Mouse (Mus musculus): ENCODE results near the gene Tmcc1. TPM values are rescaled to one million over a fixed set of nuclear protein-coding genes. Genes with fewer than 3 reads are reported as not detected.

Gene Tmcc1
- polyA plus RNA-seq, 1 experiment from 2014 or later = 12.3 TPM

DNA sequence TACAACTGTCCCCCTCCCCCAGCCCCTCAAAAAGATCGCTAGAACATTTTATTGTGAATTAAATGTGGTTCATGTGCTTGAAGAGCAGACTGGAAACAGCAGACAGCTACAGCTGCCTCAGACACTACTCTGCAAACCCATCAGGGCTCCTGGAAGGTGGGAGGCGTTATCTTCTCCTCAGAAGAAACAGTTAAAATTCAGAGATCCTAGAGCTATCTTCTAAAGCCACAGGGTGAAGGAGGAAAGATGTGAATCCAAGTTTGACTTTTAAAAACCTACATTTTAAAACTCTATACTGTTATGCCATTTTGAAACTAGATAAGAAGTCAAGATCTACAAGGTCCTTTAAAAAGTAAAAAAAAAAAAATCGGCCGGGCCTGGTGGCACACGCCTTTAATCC lies 162.2 kb downstream of the Tmcc1 start:
- no peak for ATAC-seq (ENCODE audit: insufficient read depth, low FRiP score)
- no peak overlapping the region for H3K9ac ChIP-seq (ENCODE audit: low read length)
- H3K4me2 ChIP-seq (ENCODE audit: low read depth, low read length) = no peak overlapping the region
- no peak overlapping the region for H3K27ac ChIP-seq (ENCODE audit: low read length)
- no peak overlapping the region for H3K4me3 ChIP-seq (replicated peaks; ENCODE audit: low read length)
- 94% methylated on average over 5 of the region's 5 CpGs for WGBS
- H3K4me1 ChIP-seq (ENCODE audit: control insufficient read depth, insufficient read depth, low read length) = peaks cover 4% of the 10 kb centered on the region; the same call in 1 of the 2 replicates
- no peaks in the 10 kb centered on the region for H3K27me3 ChIP-seq (ENCODE audit: control insufficient read depth, insufficient read depth, low read length)
- H3K36me3 ChIP-seq (ENCODE audit: control insufficient read depth, insufficient read depth, low read length) = no peaks in the 10 kb centered on the region
- H3K9me3 ChIP-seq (replicated peaks; ENCODE audit: control insufficient read depth, low read length) = no peaks in the 10 kb centered on the region

GRCm38 (mm10) chr6:116024666-116025065 lies 168.6 kb downstream of the Tmcc1 start:
- H3K4me3 ChIP-seq (replicated peaks; ENCODE audit: low read length) = no peak overlapping the region
- H3K27me3 ChIP-seq (ENCODE audit: control insufficient read depth, insufficient read depth, low read length) = no peaks in the 10 kb centered on the region
- no peak overlapping the region for H3K9ac ChIP-seq (ENCODE audit: low read length)
- H3K27ac ChIP-seq (ENCODE audit: low read length) = no peak overlapping the region
- no peaks in the 10 kb centered on the region for H3K4me1 ChIP-seq (ENCODE audit: control insufficient read depth, insufficient read depth, low read length)
- 0 out of 2 replicates have a peak, but pooled peaks cover 8% of the 10 kb centered on the region for H3K36me3 ChIP-seq (ENCODE audit: control insufficient read depth, insufficient read depth, low read length)
- 91% methylated on average over 4 of the region's 4 CpGs for WGBS
- ATAC-seq (ENCODE audit: insufficient read depth, low FRiP score) = no peak
- H3K4me2 ChIP-seq (ENCODE audit: low read depth, low read length) = no peak overlapping the region
- peaks cover 5% of the 10 kb centered on the region for H3K9me3 ChIP-seq (replicated peaks; ENCODE audit: control insufficient read depth, low read length)

- Histone ChIP-seq H3K4me1 (ENCODE audit: control insufficient read depth, insufficient read depth, low read length) (no peaks in the 10 kb centered on the region), H3K27ac (ENCODE audit: low read length) (no peak overlapping the region), H3K36me3 (ENCODE audit: control insufficient read depth, insufficient read depth, low read length) (0 out of 2 replicates have a peak, but pooled peaks cover 8% of the 10 kb centered on the region), H3K27me3 (ENCODE audit: control insufficient read depth, insufficient read depth, low read length) (no peaks in the 10 kb centered on the region), H3K9ac (ENCODE audit: low read length) (no peak overlapping the region), H3K4me2 (ENCODE audit: low read depth, low read length) (no peak overlapping the region), H3K9me3 (replicated peaks; ENCODE audit: control insufficient read depth, low read length) (peaks cover 5% of the 10 kb centered on the region), H3K4me3 (replicated peaks; ENCODE audit: low read length) (no peak overlapping the region)
- ATAC-seq (ENCODE audit: insufficient read depth, low FRiP score) = peak; percentile 64
- 88% methylated on average over 9 of the region's 9 CpGs for WGBS
These were observed 171.3 kb downstream of the Tmcc1 start for GRCm38 (mm10) chr6:116021961-116022485.

DNA sequence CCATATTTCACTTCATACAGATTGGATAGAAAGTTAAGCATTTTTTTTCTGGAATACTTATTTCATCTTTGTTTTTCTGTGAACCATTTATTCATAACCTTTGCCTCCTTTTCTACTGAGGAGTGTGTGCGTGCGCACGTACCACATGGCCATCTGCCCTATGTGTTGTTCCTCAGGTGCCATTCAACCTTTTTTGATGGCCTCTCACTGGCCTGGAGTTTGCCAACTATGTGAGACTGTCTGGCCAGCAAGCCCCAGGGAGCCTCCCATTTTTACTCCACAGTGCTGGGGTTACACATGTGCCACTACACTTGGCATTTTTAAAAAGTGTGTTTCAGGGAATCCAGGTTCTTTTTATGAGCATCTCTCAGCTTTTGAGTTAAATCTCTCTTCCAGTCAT lies 177.4 kb downstream of the Tmcc1 start:
- 90% methylated on average over 3 of the region's 3 CpGs for WGBS
- H3K27ac ChIP-seq (ENCODE audit: low read length) = no peak overlapping the region
- ATAC-seq (ENCODE audit: insufficient read depth, low FRiP score) = no peak
- no peak overlapping the region for H3K4me3 ChIP-seq (replicated peaks; ENCODE audit: low read length)
- no peak overlapping the region for H3K9ac ChIP-seq (ENCODE audit: low read length)
- H3K9me3 ChIP-seq (replicated peaks; ENCODE audit: control insufficient read depth, low read length) = no peaks in the 10 kb centered on the region
- peaks cover 3% of the 10 kb centered on the region; the same call in 1 of the 2 replicates for H3K4me1 ChIP-seq (ENCODE audit: control insufficient read depth, insufficient read depth, low read length)
- no peak overlapping the region for H3K4me2 ChIP-seq (ENCODE audit: low read depth, low read length)
- H3K36me3 ChIP-seq (ENCODE audit: control insufficient read depth, insufficient read depth, low read length) = 0 out of 2 replicates have a peak, but pooled peaks cover 3% of the 10 kb centered on the region
- H3K27me3 ChIP-seq (ENCODE audit: control insufficient read depth, insufficient read depth, low read length) = no peaks in the 10 kb centered on the region

DNA sequence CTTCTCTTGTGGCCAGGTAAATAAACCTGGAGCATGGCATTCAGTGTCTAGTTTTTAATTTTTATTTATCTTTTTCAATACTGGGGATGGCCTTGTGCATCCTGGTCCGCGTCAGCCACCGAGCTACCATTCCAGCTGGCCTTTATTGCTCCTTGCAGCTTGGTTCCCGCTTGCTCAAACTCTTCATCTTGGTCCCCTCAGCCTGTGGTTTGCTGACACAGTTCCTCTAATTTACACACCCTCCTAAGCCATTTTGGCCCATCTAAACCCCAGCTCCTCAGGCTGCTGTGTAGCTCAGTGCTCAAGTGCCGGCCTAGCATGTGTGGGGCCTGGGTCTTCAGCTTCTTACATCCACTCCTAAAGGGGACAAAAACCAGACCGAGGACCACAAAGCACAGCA lies 179.2 kb downstream of the Tmcc1 start:
- H3K27ac ChIP-seq (ENCODE audit: low read length) = no peak overlapping the region
- H3K36me3 ChIP-seq (ENCODE audit: control insufficient read depth, insufficient read depth, low read length) = no peaks in the 10 kb centered on the region
- WGBS = 81% methylated on average over 6 of the region's 6 CpGs
- no peak overlapping the region for H3K4me2 ChIP-seq (ENCODE audit: low read depth, low read length)
- no peaks in the 10 kb centered on the region for H3K9me3 ChIP-seq (replicated peaks; ENCODE audit: control insufficient read depth, low read length)
- ATAC-seq (ENCODE audit: insufficient read depth, low FRiP score) = no peak
- peaks cover 3% of the 10 kb centered on the region; the same call in 1 of the 2 replicates for H3K4me1 ChIP-seq (ENCODE audit: control insufficient read depth, insufficient read depth, low read length)
- H3K4me3 ChIP-seq (replicated peaks; ENCODE audit: low read length) = no peak overlapping the region
- no peaks in the 10 kb centered on the region for H3K27me3 ChIP-seq (ENCODE audit: control insufficient read depth, insufficient read depth, low read length)
- no peak overlapping the region for H3K9ac ChIP-seq (ENCODE audit: low read length)

GRCm38 (mm10) chr6:116013687-116014086 lies 179.6 kb downstream of the Tmcc1 start:
- no peak for ATAC-seq (ENCODE audit: insufficient read depth, low FRiP score)
- no peak overlapping the region for H3K27ac ChIP-seq (ENCODE audit: low read length)

DNA sequence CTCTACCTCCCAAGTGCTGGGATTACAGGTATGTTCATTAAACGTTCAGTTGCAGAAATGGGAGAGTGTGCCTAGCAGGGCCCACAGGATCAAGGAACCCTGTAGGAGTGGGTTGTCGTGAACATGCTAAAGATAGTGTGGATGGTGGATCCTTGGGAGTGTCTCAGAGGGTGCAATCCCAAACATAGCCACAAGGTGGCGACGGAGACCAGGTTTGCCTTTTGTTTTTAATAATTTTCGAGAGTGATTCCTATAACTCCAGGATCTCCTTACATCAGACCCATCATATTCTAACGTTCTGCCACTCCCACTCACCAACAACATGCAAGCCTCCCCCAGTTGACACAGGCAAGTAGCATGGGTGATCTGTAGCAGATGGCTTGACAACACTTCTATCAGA lies 182.7 kb downstream of the Tmcc1 start:
- WGBS = 2% methylated on average over 6 of the region's 6 CpGs
- peak; percentile 19; the same call in 1 of the 2 replicates for ATAC-seq (ENCODE audit: insufficient read depth, low FRiP score)
- peaks cover 8% of the 10 kb centered on the region; the same call in 1 of the 2 replicates for H3K4me1 ChIP-seq (ENCODE audit: control insufficient read depth, insufficient read depth, low read length)

More at GRCm38 (mm10) chr6:116013687-116014086, 179.6 kb downstream of the Tmcc1 start:
- Histone ChIP-seq H3K36me3 (ENCODE audit: control insufficient read depth, insufficient read depth, low read length) (no peaks in the 10 kb centered on the region), H3K9ac (ENCODE audit: low read length) (no peak overlapping the region), H3K4me3 (replicated peaks; ENCODE audit: low read length) (no peak overlapping the region), H3K9me3 (replicated peaks; ENCODE audit: control insufficient read depth, low read length) (no peaks in the 10 kb centered on the region), H3K27me3 (ENCODE audit: control insufficient read depth, insufficient read depth, low read length) (no peaks in the 10 kb centered on the region), H3K4me1 (ENCODE audit: control insufficient read depth, insufficient read depth, low read length) (peaks cover 3% of the 10 kb centered on the region; the same call in 1 of the 2 replicates), H3K4me2 (ENCODE audit: low read depth, low read length) (no peak overlapping the region)
- WGBS = 53% methylated on average over 3 of the region's 3 CpGs

GRCm38 (mm10) chr6:116009426-116009825 lies 183.9 kb downstream of the Tmcc1 start:
- ATAC-seq (ENCODE audit: insufficient read depth, low FRiP score) = no peak
- no peak overlapping the region for H3K4me2 ChIP-seq (ENCODE audit: low read depth, low read length)
- no peak overlapping the region for H3K4me3 ChIP-seq (replicated peaks; ENCODE audit: low read length)
- H3K9ac ChIP-seq (ENCODE audit: low read length) = 0 out of 2 replicates have a peak overlapping the region, but pooled peaks have one; percentile 10
- no peaks in the 10 kb centered on the region for H3K9me3 ChIP-seq (replicated peaks; ENCODE audit: control insufficient read depth, low read length)
- WGBS = 53% methylated on average over 12 of the region's 12 CpGs
- no peaks in the 10 kb centered on the region for H3K27me3 ChIP-seq (ENCODE audit: control insufficient read depth, insufficient read depth, low read length)
- no peaks in the 10 kb centered on the region for H3K36me3 ChIP-seq (ENCODE audit: control insufficient read depth, insufficient read depth, low read length)
- H3K27ac ChIP-seq (ENCODE audit: low read length) = no peak overlapping the region
- peaks cover 8% of the 10 kb centered on the region; the same call in 1 of the 2 replicates for H3K4me1 ChIP-seq (ENCODE audit: control insufficient read depth, insufficient read depth, low read length)

More for the DNA sequence above, 182.7 kb downstream of the Tmcc1 start:
- H3K4me2 ChIP-seq (ENCODE audit: low read depth, low read length) = no peak overlapping the region
- H3K27me3 ChIP-seq (ENCODE audit: control insufficient read depth, insufficient read depth, low read length) = no peaks in the 10 kb centered on the region
- H3K4me3 ChIP-seq (replicated peaks; ENCODE audit: low read length) = no peak overlapping the region
- no peaks in the 10 kb centered on the region for H3K36me3 ChIP-seq (ENCODE audit: control insufficient read depth, insufficient read depth, low read length)
- no peak overlapping the region for H3K27ac ChIP-seq (ENCODE audit: low read length)
- no peak overlapping the region for H3K9ac ChIP-seq (ENCODE audit: low read length)
- no peaks in the 10 kb centered on the region for H3K9me3 ChIP-seq (replicated peaks; ENCODE audit: control insufficient read depth, low read length)

- Histone ChIP-seq H3K27me3 (ENCODE audit: control insufficient read depth, insufficient read depth, low read length) (no peaks in the 10 kb centered on the region; the same call in 1 of the 2 replicates), H3K27ac (ENCODE audit: low read length) (no peak overlapping the region), H3K9me3 (replicated peaks; ENCODE audit: control insufficient read depth, low read length) (no peaks in the 10 kb centered on the region), H3K36me3 (ENCODE audit: control insufficient read depth, insufficient read depth, low read length) (no peaks in the 10 kb centered on the region), H3K4me2 (ENCODE audit: low read depth, low read length) (no peak overlapping the region), H3K4me3 (replicated peaks; ENCODE audit: low read length) (no peak overlapping the region), H3K4me1 (ENCODE audit: control insufficient read depth, insufficient read depth, low read length) (peaks cover 16% of the 10 kb centered on the region), H3K9ac (ENCODE audit: low read length) (0 out of 2 replicates have a peak overlapping the region, but pooled peaks have one; percentile 6)
- 7% methylated on average over 6 of the region's 9 CpGs for WGBS
- peak; percentile 16; the same call in 1 of the 2 replicates for ATAC-seq (ENCODE audit: insufficient read depth, low FRiP score)
These were observed 185.6 kb downstream of the Tmcc1 start for GRCm38 (mm10) chr6:116007561-116008173.
